Mouse (Mus musculus): ENCODE measurements around the gene Jazf1.

The Jazf1 gene

DNA sequence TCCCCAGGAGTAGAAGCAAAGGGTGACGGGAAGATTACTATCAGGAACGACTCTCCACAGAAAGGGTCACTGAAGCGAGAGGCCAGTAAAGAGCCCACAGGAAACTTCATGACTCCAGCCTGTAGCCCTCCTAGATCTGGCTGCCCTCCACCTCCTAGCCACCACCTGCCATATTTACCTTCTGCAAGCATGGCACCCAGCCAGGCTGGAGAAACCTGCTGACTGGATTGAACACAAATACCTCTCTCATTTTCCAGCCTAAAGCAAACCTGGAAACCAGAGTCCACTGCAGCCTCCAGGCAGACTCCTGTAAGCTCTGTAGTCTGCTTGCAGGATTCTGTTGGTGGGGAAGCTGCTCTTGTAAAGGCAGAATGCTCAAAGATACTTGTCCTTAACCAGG, 62.4 kb downstream of the Jazf1 start:
- DNase-seq: peak; percentile 10

DNA sequence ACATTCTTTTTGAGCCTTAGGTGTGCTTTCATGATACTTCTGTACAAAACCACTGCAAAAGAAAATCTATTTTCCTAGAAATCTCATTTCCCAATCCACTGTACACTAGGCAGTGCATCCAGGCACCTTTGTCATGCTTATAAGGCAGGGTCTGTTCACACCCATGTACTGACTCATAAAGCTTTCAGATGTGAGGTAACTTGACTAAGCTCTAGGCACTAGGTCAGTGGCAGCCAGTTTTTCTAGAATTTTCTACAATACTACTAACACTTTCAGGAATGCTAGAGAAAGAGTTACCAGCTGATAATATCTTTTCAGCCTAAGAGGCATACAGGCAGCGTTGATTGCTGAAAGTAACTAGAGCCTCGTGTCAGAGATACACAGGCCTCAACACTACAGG, 62.9 kb downstream of the Jazf1 start:
- DNase-seq: no peak

DNA sequence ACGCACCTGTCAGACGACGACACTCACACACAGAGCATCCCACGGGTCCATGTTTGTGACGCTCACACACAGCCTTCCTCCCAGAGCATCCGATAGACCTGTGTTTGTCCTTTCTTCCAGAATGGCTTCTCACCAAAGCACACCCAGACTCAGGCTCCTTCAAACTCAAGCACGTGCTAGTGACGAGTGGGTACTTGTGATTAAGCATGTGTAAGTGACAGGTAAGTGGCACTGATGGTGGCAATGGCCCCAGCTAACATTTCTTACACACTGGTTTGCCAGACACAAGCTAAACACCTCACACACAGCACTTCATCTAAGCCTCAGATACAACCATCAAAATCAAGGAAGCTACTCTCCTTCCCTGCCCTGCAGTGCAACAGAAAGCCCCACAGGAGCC, 77.6 kb downstream of the Jazf1 start:
- DNase-seq: no peak

DNA sequence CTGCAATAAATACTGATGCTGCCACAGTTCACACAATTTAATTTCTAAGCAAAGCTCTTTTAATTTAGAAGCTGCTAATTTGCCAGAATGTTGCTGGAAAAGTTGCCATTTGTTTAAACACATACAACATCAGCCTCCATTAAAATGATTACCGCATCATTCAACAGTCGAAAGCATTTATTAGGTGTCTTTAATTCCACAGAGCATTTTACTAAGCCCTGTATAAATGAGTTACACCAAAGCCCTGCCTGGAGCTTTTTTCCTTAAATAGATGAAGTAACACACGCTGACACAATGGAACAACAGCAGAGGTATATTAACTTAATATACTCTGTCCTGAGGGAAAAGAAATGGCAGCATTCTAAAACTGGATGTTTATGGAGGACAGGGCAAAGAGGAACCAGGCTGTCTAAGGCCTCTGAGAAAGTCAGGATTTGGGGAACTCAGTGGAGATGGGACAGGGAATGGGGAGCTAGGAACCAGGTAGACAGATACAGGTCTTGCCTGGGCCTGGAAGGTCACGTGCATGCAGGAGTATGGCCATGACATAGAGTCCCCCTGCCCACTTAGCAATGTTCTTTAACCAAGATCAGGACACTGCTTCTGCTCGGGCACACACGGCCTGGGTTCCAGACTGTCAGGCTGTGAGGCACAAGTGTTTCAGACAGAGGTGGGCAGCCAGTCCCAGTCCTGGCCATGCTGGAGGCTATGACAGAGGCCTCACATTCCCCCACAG, 80.4 kb downstream of the Jazf1 start:
- no peak for DNase-seq

DNA sequence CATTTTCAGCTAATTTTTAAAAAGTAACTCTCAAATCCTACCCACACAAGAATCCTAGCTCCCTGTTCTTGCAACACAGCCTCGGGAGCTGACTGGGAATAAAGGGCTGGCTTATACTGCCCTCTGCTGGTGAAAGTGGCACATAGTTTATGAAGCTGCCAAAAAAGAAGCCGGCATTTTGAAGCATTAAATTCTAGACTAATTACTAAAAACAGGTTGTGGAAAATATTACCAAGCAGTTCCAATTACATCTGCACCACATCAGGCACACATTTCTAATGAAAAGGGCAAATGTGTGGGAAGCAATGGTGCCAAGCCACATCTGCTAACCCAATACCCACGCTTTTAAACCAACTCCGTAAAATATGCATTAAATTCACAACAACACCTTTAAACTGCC, 81.0 kb downstream of the Jazf1 start:
- peak; percentile 39 for DNase-seq

DNA sequence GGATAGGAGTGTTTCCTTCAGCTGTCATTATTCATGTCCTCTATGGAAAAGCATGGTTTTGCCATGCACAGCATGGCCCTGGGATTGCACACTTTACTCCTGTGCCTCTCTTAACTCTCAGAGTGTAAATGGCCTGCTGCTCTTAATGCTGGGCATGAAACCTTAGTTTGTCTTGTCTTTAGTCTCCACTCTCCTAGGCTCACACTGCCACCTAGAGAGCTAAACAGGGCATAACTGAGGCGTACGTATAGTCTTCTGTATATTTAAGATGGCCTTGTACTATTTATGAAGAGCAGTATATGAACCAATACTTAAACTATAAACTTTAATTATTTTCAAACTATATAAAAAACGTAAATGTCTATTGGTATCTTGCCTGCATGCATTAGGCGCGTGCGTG, 86.3 kb downstream of the Jazf1 start:
- no peak for DNase-seq

DNA sequence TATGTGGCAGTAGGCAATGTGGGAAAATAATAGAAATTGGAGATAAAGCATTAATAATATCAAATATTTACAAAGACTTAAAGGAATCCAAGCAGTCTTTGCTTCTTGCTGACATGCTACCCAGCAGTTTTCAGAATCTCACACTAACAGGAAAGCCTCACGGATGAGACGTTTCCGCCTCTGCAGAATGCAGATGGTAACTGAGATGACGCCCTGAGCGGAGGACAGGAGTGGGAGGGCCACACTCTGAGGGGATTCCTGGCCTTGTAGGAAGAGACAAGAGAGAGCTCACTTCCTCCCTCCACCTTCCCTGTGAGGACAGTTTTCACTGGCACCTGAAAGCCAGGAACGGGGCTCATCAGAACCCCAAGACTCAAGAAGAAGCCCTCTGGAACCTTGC, 88.9 kb downstream of the Jazf1 start:
- DNase-seq: no peak

DNA sequence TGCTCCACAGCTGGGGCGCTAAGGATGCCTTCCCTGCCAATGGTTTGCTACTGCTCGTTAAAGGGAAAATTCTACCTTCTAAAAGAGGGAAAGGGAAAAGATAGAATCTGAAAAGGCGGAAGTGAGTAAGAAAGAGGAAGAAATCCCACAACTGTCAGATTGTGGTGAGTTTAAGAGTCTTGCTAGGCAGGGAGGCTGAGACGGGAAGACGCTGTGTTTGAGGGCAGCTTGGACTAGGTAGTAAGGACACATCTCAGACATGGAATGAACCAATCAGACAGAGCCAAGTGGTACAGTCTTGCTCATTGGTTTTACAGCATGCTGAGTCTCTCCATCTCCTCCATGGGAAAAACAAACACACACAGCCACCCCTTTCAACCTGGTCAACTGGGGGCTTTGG, 95.1 kb downstream of the Jazf1 start:
- no peak for DNase-seq

DNA sequence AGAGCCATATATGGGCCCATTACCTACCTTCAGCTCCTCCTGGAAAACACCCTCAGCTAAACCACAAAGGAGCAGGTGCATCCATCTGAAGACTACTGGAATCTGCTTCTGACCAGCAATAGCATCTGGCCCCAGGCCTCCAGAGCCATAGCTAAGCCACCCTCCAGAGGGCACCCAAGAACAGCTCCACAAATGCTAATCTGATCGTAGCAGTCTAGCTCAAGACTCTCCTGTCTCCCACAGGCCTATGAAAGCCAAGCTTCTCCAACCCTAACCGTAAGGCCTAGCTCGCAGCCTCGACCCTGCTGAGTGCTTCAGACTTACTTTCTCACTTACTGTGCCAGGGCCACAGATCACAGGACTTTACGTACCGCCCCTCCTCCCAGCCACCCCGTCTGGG, 96.3 kb downstream of the Jazf1 start:
- DNase-seq: no peak

DNA sequence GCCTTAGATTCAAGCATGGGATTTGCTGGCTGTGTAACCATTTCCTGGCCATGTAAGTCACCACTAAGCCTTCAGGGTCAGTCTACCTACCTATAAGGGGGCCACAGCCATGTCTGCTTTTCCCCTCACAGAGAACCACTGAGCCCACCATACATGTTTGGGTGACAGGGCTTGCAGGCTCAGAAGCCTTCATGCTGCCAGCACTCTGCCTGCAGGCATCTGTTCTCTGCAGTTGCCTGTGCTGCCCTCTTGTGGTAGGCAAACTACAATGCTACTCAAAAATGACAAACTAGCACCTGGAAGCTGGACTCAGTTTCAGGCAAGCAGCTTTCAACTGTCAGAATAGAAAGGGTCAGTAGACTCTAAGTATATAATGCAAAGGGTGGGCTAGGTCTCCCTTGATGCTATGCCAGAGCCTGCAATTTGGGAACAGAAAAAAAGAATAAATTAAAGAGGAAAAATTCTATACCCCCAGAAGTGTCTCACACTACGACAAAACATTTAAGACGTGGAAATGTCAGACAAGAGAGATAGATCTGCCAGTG, 98.6 kb downstream of the Jazf1 start:
- DNase-seq: peak; percentile 63

DNA sequence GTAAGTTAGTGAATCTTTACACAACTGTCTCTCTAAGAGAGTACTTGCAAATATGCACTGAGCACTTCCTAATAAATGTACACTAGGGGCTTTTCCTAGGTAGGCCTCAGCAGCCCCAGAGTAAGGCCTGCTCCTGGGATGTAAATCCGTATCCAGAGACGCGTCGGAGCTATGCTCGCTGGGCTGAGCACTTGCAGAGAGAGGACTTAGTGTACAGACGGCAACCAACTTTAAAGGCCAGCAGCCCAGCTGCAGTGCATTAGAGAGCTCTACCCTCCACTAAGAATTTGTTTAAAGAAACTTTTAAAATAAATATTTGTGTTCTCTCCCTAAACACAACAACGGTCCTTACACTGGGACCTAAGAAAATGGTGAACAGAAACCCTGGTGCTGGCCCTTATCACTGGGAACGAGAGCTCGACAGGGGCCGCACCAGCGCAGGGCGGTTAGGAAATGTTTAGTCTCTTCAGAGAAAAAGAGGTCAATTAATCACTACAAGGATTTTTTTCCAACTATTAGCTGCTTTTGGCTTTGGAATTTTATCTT, 100.0 kb downstream of the Jazf1 start:
- DNase-seq: no peak

DNA sequence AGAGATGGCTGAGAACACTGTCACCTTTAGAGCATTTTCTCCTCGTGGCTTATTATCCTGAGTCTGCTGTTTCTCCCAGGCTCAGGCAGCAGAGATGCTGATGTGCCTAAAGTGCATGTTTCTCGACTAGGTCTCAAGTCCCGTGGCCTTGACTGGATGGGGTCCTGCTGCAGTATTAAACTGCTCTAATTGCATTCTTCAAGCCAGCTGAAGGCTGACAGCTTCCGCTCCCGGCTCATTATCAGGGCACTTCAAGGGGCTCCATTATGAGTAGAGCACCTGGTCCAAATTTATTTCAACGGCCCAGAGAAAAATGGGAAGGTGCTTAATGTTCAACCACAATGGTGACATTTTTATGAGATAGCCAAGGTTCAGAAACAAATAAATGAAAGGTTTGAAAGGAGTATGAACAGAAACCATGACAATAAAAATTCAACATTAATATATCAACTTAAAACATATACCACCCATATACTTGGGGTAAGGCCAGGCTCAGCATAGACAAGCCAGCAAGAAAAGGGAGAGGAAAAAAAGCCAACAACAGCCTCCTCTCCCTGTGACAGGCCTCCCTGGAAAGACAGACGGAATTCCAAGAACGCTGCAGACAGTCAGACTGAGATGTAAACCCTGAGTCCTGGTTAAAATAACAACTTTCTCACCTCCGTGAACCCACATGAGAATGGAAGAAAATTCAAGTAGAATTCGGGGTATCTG, 100.7 kb downstream of the Jazf1 start:
- DNase-seq: no peak

DNA sequence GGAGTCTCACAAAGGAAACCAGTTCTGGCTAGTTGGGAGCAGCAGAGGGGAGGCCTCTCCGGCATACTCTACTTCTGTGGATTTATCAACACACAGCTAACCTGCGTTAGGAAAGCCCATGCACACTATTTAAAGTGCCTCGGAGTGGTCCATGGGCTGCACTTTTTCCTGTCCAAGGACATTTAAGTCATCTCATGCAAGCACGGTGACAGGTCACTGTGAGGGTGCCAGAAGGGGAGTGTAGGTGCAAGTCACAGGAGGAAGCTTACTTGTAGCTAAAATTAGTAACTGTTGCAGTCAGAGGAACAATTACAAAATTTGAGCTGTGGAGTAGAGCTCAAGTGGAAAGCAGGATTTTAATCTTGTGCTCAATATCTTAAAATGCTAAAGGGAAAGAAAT, 102.4 kb downstream of the Jazf1 start:
- no peak for DNase-seq

DNA sequence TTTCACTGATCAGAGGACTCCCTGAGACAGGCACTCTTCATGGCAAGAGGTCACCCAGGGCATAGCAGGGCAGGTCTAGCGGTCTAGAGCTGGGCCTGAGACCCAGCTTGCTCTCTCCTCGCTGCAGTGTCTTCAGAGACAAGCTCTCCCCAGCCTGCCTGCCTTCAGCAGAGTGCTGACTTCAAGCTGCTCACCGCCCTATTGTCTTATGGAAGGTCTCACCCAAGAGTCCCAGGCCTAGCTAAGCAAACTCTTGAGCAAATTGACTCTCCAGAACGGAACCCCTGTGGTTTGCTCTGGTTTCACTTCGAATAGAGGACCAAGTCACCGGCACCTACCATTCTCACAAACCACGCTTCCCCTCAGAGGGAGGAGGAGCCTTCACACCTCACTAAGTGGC, 103.1 kb downstream of the Jazf1 start:
- no peak for DNase-seq

DNA sequence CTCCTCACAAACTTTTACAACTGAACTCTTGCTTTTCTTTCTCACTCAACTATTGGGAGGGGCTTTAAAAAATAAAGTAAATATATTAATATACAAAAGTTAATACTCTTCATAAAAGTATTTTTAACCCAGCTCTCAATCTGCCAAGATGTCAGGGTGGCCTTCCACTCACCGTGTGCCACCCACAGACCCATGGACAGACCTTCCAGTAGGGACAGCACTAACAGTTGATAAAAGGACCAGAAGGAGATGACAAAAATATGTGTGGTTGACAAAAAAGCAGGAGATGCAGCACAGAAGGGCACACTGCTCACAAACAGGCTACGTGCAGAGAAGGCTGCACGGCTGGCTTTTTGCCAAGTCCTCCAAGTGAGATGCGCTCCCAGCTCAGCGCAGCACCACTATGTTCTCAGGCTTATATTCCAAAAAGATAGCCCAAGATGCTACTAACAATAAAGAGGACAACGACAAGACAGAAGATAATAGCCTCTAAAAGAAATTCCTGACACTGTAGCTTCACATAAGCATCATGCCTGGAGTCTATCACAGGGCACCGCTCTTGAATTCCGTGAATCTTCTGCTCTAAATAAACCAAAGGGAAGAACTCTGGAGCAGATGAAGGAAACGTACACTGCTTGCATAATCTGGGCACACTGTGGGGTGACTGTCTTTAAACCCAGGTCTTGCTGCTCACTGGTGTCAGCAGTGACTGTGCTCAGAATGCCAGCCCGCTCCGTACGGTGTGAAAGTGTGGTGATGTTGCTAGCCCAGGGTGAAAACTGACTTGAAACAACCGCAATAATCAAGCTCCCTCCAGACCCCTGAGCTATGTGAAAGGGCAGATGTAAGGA, 104.4 kb downstream of the Jazf1 start:
- DNase-seq: no peak

DNA sequence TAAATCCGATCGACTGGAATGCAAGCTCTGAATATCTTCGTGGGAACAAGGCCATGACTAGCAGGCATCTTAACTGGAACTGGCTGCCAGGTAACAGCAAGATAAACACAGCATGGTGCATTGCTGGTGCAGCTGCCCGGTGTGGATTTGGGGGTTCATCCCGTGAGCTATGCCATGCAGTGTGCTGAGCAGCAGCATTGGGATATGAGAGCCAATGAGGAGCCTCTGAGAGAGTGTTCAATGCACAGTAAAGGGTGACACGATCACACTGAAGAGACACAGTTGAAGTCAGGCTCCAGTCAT, 105.0 kb downstream of the Jazf1 start:
- DNase-seq: no peak

DNA sequence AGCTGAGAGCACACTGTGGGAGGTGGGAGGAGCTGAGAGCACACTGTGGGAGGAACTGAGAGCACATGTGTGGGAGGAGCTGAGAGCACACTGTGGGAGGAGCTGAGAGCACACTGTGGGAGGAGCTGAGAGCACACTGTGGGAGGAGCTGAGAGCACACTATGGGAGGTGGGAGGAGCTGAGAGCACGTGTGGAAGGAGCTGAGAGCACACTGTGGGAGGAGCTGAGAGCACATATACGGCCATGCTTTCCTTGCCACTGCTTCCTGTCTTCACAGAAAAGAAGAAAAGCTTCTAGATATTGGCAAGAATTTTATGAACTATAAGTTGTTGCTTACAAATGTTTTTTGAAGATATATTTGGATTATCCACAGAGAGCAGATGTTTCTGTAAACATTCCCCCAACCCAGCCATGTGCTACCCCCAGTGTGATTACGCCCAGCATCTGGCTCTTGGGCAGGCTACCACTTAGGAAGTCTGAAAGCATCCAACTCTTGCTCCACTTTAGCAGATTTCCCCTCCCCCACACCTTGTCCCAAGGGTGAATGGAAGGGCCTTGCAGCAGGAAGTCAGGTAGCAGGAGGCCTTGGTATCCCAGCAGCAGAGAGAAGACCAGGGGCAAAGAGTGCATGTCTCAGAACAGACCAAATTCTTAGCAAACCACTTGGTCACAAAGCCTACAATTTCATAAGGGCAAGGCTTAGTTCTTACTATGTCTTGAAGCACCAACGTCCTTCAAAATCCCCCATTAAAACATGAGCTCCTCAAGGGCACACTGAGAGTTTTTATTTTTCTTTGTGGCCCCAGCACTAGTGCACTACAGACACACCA, 105.6 kb downstream of the Jazf1 start:
- no peak for DNase-seq

DNA sequence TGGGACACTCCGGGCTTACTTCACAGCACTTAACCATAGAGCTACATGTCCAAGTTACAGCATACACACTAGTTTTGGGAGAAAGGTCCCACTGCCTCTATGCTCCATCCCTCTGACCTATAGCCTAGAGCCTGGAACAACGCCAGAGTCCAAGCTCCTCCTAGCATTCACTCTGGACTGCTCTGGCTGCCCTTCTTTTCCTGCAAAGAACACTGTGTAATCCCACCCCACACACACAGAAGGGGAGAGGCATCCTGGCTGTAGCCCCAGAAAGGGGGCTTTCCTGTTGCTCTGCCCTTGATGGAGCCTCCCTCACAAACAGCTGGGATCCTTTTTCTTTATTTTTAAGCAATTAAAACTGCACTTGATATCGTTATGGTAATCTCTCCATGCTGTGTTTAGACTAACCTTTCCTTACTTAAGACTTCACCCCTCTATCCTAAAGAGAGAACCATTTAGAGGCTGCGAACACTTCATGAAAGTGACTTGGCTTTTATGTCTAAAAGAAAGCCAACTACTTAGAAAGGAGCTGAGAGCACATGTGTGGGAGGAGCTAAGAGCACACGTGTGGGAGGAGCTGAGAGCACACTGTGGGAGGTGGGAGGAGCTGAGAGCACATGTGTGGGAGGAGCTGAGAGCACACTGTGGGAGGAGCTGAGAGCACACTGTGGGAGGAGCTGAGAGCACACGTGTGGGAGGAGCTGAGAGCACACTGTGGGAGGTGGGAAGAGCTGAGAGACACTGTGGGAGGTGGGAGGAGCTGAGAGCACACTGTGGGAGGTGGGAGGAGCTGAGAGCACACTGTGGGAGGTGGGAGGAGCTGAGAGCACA, 106.6 kb downstream of the Jazf1 start:
- no peak for DNase-seq

DNA sequence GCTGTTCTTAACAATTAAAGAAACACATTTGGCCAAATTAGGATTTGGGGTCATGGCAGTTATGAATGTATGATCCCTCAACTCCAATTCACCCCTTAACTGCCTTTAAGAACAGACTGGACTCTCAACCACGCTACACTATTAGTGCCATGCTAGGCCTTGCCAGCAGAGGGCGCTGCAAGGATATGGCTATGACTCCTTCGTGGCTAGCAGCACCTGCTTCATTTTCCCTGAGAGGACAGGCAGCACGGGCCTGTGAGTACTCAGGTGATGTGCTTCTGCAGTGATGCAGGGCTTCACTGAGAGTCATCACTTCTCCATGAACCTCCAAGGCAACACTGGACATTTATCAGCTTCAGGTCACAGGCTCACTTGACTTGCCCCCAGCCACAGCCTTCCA, 110.7 kb downstream of the Jazf1 start:
- peak; percentile 68 for DNase-seq

DNA sequence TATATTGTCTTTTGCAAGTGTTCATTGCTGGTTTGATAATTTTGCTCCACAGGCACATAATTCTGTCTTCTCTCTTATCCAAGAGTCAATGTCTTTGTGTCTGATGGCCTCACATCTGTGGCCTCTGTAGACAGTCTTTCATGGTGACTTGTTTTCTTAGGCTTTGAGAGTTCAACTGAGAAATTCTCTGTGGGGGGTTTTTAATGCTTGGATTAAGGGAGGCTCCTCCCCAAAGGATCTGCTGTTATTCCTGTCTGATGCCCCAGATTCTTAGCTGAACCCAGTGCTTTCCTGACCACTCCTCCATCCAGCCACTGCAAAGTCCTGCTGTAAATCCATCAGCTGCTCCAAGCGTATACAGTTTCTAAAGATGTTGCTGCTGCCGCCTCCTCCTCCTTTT, 112.3 kb downstream of the Jazf1 start:
- no peak for DNase-seq

DNA sequence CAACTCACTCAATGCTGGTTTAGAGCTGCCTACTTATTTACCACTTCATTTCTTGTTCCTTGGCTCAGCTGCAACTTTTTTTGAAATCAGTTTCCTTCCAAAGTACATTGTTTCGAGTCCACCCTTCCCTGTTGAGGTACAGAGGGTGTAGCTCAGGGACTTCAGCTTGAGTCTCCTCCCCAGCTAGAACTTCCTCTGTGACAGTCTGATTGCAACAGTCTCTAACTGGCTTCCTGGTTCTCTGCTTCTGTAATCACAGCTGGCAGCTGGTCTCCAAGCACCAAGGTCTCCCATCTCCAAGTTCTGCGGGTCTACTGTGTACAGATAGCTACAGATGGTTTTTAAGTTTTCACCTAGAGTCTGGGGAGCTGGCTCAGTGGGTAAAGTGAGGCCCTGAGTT, 113.1 kb downstream of the Jazf1 start:
- DNase-seq: no peak

DNA sequence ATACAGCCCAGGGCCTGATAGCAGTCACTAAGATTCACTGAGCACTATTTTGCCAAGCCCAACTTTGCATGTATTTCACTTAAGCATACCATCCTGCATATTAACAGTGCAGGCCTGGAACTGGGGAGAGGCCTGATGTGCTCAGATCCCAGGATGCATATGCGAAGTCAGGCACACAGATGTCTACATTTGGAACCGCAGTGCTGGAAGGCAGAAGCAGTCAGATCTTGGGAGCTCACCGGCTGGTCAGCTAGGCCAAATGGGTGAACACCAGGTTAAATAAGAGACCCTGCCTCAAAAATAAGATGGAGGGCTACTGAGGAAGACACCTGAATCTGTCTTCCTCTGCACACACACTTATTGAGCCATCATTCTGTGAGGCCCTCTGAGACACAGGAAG, 113.6 kb downstream of the Jazf1 start:
- no peak for DNase-seq
